Mouse (Mus musculus): Measurements from ENCODE around the gene Tmem179. TPM values are rescaled to one million over a fixed set of nuclear protein-coding genes. Genes with fewer than 3 reads are reported as not detected.
A peak's percentile ranks its signal among the peaks of the same experiment; 100 is the strongest.

Gene Tmem179
- polyA plus RNA-seq, 1 experiment from 2014 or later, result 1.5 TPM

- no peak for DNase-seq (ENCODE audit: low spot score)
Measured at GRCm38 (mm10) chr12:112518105-112518504, 1.6 kb upstream of the Tmem179 start.

GRCm38 (mm10) chr12:112514897-112515296 lies 1.6 kb downstream of the Tmem179 start:
- 39% methylated on average over 3 of the region's 3 CpGs for WGBS

More at GRCm38 (mm10) chr12:112518105-112518504, 1.6 kb upstream of the Tmem179 start:
- Histone ChIP-seq H3K27ac (replicated peaks) (no peak overlapping the region), H3K36me3 (ENCODE audit: control insufficient read depth, insufficient read depth, low read length) (no peaks in the 10 kb centered on the region), H3K4me2 (replicated peaks; ENCODE audit: low read depth) (no peak overlapping the region), H3K9ac (ENCODE audit: low read length) (no peak overlapping the region), H3K9me3 (ENCODE audit: control insufficient read depth, low read length) (no peaks in the 10 kb centered on the region), H3K4me1 (replicated peaks; ENCODE audit: control insufficient read depth, insufficient read depth) (no peaks in the 10 kb centered on the region; the same call in 1 of the 2 replicates), H3K27me3 (ENCODE audit: control insufficient read depth, insufficient read depth, low read length) (no peaks in the 10 kb centered on the region), H3K4me3 (ENCODE audit: low read depth, low read length) (no peak overlapping the region)
- 21% methylated on average over 4 of the region's 4 CpGs for WGBS
- ATAC-seq (ENCODE audit: low FRiP score, low TSS enrichment), result 0 out of 2 replicates have a peak, but pooled peaks have one; percentile 27
- no peak for TF ChIP-seq CTCF (IDR thresholded peaks at IDR 0.05; ENCODE audit: low read depth)
- TF ChIP-seq EP300 (optimal IDR thresholded peaks at IDR 0.05), result no peak

GRCm38 (mm10) chr12:112510733-112511372 lies 5.7 kb downstream of the Tmem179 start:
- DNase-seq (ENCODE audit: low spot score) (peak; percentile 57), ATAC-seq (ENCODE audit: low FRiP score, low TSS enrichment) (peak; percentile 34; the same call in 1 of the 2 replicates)
- Histone ChIP-seq H3K9me3 (ENCODE audit: control insufficient read depth, low read length) (no peaks in the 10 kb centered on the region), H3K27me3 (ENCODE audit: control insufficient read depth, insufficient read depth, low read length) (no peaks in the 10 kb centered on the region), H3K4me1 (replicated peaks; ENCODE audit: control insufficient read depth, insufficient read depth) (no peaks in the 10 kb centered on the region), H3K9ac (ENCODE audit: low read length) (no peak overlapping the region), H3K4me2 (replicated peaks; ENCODE audit: low read depth) (peak overlapping the region; percentile 25; the same call in 1 of the 2 replicates), H3K4me3 (ENCODE audit: low read depth, low read length) (no peak overlapping the region), H3K36me3 (ENCODE audit: control insufficient read depth, insufficient read depth, low read length) (no peaks in the 10 kb centered on the region), H3K27ac (replicated peaks) (no peak overlapping the region)
- whole genome bisulfite sequencing, result 3% methylated on average over 62 of the region's 62 CpGs
- no peak for TF ChIP-seq EP300 (optimal IDR thresholded peaks at IDR 0.05)
- no peak for TF ChIP-seq CTCF (IDR thresholded peaks at IDR 0.05; ENCODE audit: low read depth)

More at GRCm38 (mm10) chr12:112514897-112515296, 1.6 kb downstream of the Tmem179 start:
- DNase-seq (ENCODE audit: low spot score), result no peak
- H3K9ac ChIP-seq (ENCODE audit: low read length), result no peak overlapping the region
- H3K27ac ChIP-seq (replicated peaks), result no peak overlapping the region
- H3K9me3 ChIP-seq (ENCODE audit: control insufficient read depth, low read length), result no peaks in the 10 kb centered on the region
- H3K4me2 ChIP-seq (replicated peaks; ENCODE audit: low read depth), result no peak overlapping the region
- TF ChIP-seq CTCF (IDR thresholded peaks at IDR 0.05; ENCODE audit: low read depth), result no peak
- TF ChIP-seq EP300 (optimal IDR thresholded peaks at IDR 0.05), result no peak
- H3K36me3 ChIP-seq (ENCODE audit: control insufficient read depth, insufficient read depth, low read length), result no peaks in the 10 kb centered on the region
- H3K4me3 ChIP-seq (ENCODE audit: low read depth, low read length), result no peak overlapping the region
- ATAC-seq (ENCODE audit: low FRiP score, low TSS enrichment), result no peak
- H3K27me3 ChIP-seq (ENCODE audit: control insufficient read depth, insufficient read depth, low read length), result no peaks in the 10 kb centered on the region
- H3K4me1 ChIP-seq (replicated peaks; ENCODE audit: control insufficient read depth, insufficient read depth), result no peaks in the 10 kb centered on the region; the same call in 1 of the 2 replicates

GRCm38 (mm10) chr12:112510365-112510732 lies 6.2 kb downstream of the Tmem179 start:
- Histone ChIP-seq H3K27ac (replicated peaks) (no peak overlapping the region), H3K4me2 (replicated peaks; ENCODE audit: low read depth) (no peak overlapping the region), H3K27me3 (ENCODE audit: control insufficient read depth, insufficient read depth, low read length) (no peaks in the 10 kb centered on the region), H3K4me3 (ENCODE audit: low read depth, low read length) (no peak overlapping the region), H3K36me3 (ENCODE audit: control insufficient read depth, insufficient read depth, low read length) (no peaks in the 10 kb centered on the region), H3K9ac (ENCODE audit: low read length) (no peak overlapping the region), H3K4me1 (replicated peaks; ENCODE audit: control insufficient read depth, insufficient read depth) (no peaks in the 10 kb centered on the region), H3K9me3 (ENCODE audit: control insufficient read depth, low read length) (no peaks in the 10 kb centered on the region)
- ATAC-seq (ENCODE audit: low FRiP score, low TSS enrichment) (no peak), DNase-seq (ENCODE audit: low spot score) (no peak)
- TF ChIP-seq EP300 (optimal IDR thresholded peaks at IDR 0.05) (no peak), CTCF (IDR thresholded peaks at IDR 0.05; ENCODE audit: low read depth) (no peak)
- WGBS, result 21% methylated on average over 7 of the region's 7 CpGs

GRCm38 (mm10) chr12:112507984-112508383 lies 8.6 kb downstream of the Tmem179 start:
- ATAC-seq (ENCODE audit: low FRiP score, low TSS enrichment) (no peak), DNase-seq (ENCODE audit: low spot score) (no peak)
- Histone ChIP-seq H3K36me3 (ENCODE audit: control insufficient read depth, insufficient read depth, low read length) (no peaks in the 10 kb centered on the region), H3K4me3 (ENCODE audit: low read depth, low read length) (no peak overlapping the region), H3K27ac (replicated peaks) (no peak overlapping the region), H3K4me1 (replicated peaks; ENCODE audit: control insufficient read depth, insufficient read depth) (no peaks in the 10 kb centered on the region), H3K9me3 (ENCODE audit: control insufficient read depth, low read length) (no peaks in the 10 kb centered on the region), H3K9ac (ENCODE audit: low read length) (no peak overlapping the region), H3K27me3 (ENCODE audit: control insufficient read depth, insufficient read depth, low read length) (no peaks in the 10 kb centered on the region), H3K4me2 (replicated peaks; ENCODE audit: low read depth) (no peak overlapping the region)
- TF ChIP-seq EP300 (optimal IDR thresholded peaks at IDR 0.05) (no peak), CTCF (IDR thresholded peaks at IDR 0.05; ENCODE audit: low read depth) (no peak)
- 61% methylated on average over 3 of the region's 3 CpGs for WGBS

GRCm38 (mm10) chr12:112507264-112507663 lies 9.3 kb downstream of the Tmem179 start:
- H3K4me1 ChIP-seq (replicated peaks; ENCODE audit: control insufficient read depth, insufficient read depth), result no peaks in the 10 kb centered on the region
- no peak overlapping the region for H3K4me2 ChIP-seq (replicated peaks; ENCODE audit: low read depth)
- TF ChIP-seq CTCF (IDR thresholded peaks at IDR 0.05; ENCODE audit: low read depth), result no peak
- no peak for TF ChIP-seq EP300 (optimal IDR thresholded peaks at IDR 0.05)
- WGBS, result 42% methylated on average over 4 of the region's 4 CpGs
- DNase-seq (ENCODE audit: low spot score) (no peak), ATAC-seq (ENCODE audit: low FRiP score, low TSS enrichment) (no peak)
- H3K27ac ChIP-seq (replicated peaks), result no peak overlapping the region
- H3K27me3 ChIP-seq (ENCODE audit: control insufficient read depth, insufficient read depth, low read length), result no peaks in the 10 kb centered on the region
- no peaks in the 10 kb centered on the region for H3K36me3 ChIP-seq (ENCODE audit: control insufficient read depth, insufficient read depth, low read length)
- no peak overlapping the region for H3K4me3 ChIP-seq (ENCODE audit: low read depth, low read length)
- H3K9ac ChIP-seq (ENCODE audit: low read length), result no peak overlapping the region
- no peaks in the 10 kb centered on the region for H3K9me3 ChIP-seq (ENCODE audit: control insufficient read depth, low read length)

Data from stomach, postnatal 0 days (tissue).